Mouse (Mus musculus) v-Abl transformed pro-B cells (cell line): ENCODE data around the gene Ccdc50.

Source experiments
- in situ Hi-C, 2 experiments: fragments of 400-800 bp; cut with MboI; formaldehyde crosslinking; loops; one replicate each; pipeline ENCODE4 v1.15.1; 2025; ENCODE audit not compliant: unreplicated experiment in 2 of 2

Gene Ccdc50

GRCm38 (mm10) chr16:27391845-27392244 is 3.2 kb downstream of the Ccdc50 start:
- in situ Hi-C loops = no loop called here

DNA sequence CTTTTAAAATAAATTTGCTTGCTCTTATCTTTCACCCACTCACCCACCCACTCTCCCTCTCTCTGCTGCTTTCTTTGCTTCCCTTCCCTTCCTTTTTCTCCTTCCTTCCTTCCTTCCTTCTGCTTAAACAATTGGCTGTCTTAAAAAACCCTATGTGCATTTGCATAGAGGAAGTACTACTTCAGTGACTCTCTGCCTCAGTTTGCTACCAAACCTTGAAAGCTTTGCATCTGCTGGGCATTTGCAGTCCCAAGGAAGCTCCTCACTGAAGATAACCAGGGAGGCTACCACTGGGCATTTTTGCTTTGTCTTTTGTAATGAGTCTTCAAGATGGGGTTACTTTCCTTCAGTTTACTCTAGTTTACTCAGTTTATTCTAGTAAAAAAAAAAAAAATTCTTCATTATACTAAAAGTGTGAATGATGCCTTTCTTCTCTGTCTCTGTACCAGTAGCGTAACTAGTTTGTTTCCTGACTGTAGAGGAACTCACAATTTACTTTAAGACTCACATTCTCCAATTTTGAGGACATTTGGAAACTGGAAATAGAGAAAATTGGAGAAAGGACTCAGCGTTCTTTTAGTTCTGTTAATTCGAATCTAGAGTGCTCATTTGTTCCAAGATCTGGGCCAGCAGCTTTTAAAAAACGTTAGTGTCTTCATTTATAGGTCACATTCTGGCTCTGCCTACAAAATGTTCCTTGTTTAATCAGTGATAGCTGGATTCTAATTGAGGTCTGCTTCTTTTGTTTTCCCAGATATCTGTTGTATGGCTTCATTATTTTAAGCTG is 6.8 kb downstream of the Ccdc50 start:
- in situ Hi-C loops = no loop called here

DNA sequence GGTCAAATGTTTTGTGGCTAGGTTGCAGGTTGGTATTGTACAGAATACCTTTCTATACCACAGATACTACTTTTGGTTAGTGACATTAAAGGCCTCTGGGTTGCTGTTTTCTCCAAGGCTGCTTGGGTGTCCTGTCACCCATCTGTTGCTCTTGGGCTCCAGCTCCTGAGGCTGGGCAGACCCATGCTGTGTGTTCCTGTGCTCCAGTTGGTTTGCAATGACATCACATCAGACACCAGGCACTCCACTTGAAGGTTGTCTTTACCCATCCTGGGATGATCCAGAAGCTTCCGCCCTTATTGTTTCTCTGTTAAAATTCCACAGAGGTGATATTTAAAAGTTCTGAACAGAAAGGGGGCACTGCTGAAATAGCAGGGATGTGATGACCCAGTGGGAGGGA is 8.3 kb downstream of the Ccdc50 start:
- in situ Hi-C loops = no loop called here

- in situ Hi-C loops = no loop called here
Observed at GRCm38 (mm10) chr16:27399026-27399718, 10.5 kb downstream of the Ccdc50 start.

DNA sequence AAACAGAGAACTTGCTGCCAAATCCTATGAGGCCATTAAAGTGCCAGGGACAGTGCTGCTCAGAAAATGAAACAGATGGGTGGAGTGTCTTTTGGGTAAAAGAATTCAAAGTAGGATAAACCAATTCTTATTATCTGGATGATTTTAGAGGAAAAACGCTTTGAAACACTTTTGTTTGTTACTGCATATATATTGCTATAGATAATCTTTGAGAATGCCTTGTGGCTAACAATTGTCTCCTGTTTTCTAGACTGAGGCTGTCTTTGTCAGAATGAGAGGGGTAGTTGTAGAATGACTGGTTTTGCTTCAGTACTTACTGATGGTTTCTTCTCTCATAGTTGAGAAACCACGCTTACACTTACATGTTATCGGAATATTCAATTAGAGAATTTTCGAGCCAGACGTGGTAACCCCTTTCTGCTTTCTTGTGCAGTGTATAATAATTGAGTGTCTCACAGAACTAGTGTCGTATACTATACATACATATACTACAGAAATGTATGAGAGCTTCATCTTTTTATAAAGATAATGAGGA is 11.1 kb downstream of the Ccdc50 start:
- in situ Hi-C loops = no loop called here

- in situ Hi-C loops = no loop called here
Observed at GRCm38 (mm10) chr16:27401579-27401978, 12.9 kb downstream of the Ccdc50 start.

DNA sequence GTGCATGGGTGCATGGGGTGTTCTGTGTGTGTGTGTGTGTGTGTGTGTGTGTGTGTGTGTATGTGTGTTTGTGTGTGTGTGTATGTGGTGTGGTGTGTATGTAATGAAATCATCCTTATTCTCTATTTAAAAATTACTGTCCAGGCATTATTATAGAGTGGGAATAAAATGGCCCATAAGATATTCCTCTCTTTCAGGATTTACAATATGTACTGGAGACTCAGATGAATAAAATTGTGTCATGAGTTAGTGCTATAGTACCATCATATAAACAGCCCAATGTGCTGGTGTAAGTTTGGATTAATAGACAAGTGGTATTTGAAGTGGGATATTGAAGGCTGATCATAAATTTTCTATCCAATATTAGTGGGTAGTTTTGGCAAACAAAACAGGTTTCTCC is 15.4 kb downstream of the Ccdc50 start:
- in situ Hi-C loops = no loop called here

DNA sequence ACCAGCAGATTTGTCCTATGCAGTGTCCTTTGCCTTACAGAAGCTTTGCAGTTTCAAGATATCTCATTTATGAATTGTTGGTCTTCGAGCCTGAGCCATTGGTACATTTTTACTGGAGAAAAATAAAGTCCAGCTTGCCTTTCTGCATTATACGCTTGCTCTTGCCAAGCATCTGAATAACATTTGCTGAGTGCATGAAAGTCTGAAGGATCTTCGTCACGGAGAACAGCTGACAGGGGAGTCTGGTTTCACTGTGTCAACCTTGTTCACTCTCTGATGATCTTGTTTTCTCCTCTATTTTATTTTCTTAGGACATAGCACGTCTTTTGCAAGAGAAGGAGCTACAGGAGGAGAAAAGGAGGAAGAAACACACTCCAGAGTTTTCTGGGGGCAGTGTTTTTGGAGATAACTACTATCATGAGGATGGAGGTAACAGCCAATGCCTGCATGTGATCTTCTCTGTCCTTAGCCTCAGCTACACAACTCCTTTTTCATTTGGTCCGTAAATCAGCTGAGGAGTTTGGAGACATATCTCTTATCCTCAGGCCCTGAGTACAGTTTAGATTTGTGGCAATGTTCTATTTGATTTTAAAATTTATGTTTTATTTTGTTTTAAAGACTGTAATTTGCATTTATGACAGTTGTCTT is 28.4 kb downstream of the Ccdc50 start:
- in situ Hi-C loops = no loop called here

DNA sequence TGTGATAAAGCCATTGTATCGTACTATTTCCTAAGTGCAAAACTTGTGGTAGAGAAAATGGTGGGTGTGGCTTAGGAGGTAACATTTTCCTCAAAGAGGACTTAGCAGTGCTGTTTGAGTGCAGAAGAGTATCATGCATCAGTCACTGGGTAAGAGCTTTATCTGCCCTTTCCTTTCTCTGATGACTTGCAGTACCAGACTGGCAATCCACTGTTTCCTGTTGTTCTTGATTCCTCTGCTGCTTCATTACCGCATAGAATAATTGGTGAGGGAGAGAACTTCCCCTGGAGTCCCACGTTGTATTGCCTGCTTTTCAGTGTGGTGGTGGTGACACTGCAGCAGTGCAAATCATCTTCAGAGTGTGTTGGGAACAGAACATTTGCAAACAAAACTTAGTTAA is 29.0 kb downstream of the Ccdc50 start:
- in situ Hi-C loops = no loop called here

- in situ Hi-C loops = no loop called here
Observed at GRCm38 (mm10) chr16:27420982-27421381, 32.3 kb downstream of the Ccdc50 start.

DNA sequence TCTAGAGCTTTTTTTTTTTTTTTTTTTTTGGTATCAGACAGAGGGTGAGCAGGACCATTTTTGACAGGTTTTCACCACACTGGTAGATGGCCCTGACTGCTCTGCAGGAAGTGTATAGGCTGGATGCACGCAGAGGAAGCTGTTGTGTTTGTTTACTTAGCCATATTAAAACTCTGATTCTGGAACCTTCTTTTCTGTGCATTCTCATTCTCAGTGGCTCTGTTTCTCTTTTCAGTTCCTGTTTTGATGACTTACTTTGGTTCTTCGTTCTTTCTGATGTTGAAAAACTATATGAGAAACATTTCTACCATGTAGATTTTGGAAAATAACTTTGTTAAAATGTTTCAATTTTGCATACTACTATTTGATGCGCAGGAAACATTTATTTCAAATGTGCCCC is 46.4 kb downstream of the Ccdc50 start:
- in situ Hi-C loops = no loop called here

GRCm38 (mm10) chr16:27443941-27444340 is 55.3 kb downstream of the Ccdc50 start:
- in situ Hi-C loops = no loop called here

DNA sequence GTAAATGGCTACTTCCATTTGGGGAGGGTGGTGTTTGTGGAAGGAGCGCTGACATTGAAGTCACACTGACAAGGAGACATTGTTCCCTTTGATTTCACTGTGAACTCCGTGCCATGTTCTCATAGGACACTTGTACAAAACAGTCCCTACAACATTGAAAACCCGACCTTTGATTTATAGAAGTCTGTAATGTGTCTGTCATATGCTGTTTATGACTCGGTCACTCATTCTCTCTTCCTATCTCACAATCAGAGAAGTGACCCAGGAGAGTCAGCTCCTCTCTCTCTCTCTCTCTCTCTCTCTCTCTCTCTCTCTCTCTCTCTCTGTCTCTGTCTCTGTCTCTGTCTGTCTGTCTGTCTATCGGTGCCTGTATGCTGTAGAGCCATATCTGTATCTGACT is 60.7 kb downstream of the Ccdc50 start:
- in situ Hi-C loops = no loop called here

DNA sequence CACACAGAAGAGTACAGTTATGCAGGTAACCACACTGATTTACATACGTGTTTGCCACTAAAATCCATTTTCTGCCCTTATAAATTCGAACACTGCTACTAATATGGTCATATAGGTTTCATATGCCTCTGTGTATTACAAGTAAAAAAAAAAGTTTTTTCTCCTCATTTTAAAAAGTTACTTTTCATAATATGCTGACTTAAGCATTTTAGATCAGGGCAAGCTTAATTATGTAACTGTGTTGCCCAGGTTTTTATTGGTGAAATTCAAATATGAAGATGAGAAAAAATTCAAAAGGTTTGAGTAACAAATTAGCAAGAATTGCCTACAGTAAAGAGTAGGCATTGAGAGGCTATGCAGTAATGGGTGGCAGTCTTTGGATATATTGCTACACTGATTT is 62.0 kb downstream of the Ccdc50 start:
- in situ Hi-C loops = loop anchor here in 1 of 2 experiments (25.0 kb wide), 1 partner anchor 463 kb away; the partner anchor contains the start of gene Gmnc

GRCm38 (mm10) chr16:27453396-27453795 is 64.7 kb downstream of the Ccdc50 start:
- in situ Hi-C loops = loop anchor here in 1 of 2 experiments (25.0 kb wide), 1 partner anchor 466 kb away; the partner anchor contains the start of gene Gmnc

- in situ Hi-C loops = loop anchor here in 1 of 2 experiments (25.0 kb wide), 1 partner anchor 467 kb away; the partner anchor contains the start of gene Gmnc
Observed at GRCm38 (mm10) chr16:27453823-27454222, 65.2 kb downstream of the Ccdc50 start.

- in situ Hi-C loops = loop anchor here (5.0 to 25.0 kb wide), 4 partner anchors 315 to 1490 kb away; partner anchors contain the start of gene Gmnc (in 1 of the 2)
Observed at GRCm38 (mm10) chr16:27457273-27457672, 68.6 kb downstream of the Ccdc50 start.

- in situ Hi-C loops = loop anchor here in 1 of 2 experiments (25.0 kb wide), 1 partner anchor 481 kb away; the partner anchor contains the start of gene Gmnc
Observed at GRCm38 (mm10) chr16:27468731-27469130, 80.1 kb downstream of the Ccdc50 start.

DNA sequence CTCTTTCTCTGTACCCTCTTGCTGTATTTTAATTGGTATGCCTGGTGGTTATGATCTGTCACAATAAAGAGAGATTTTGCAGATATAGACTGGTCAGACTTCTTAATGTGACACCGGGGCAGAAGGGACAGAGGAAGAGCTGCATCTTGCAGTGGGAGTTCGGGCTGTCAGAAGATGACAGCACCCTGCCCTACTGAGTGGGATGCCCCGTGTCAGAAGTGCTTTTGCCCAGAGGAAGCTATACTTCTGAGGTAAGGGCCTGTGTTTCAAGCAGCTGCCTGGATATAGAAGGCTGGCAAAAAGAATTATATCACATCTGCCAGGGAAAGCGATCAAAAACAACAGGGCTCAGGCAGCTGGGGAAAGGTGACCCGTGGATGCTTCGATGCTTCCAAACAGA is 82.7 kb downstream of the Ccdc50 start:
- in situ Hi-C loops = loop anchor here in 1 of 2 experiments (5.0 to 25.0 kb wide), 2 partner anchors 484 to 1016 kb away; partner anchors contain the start of gene Gmnc

DNA sequence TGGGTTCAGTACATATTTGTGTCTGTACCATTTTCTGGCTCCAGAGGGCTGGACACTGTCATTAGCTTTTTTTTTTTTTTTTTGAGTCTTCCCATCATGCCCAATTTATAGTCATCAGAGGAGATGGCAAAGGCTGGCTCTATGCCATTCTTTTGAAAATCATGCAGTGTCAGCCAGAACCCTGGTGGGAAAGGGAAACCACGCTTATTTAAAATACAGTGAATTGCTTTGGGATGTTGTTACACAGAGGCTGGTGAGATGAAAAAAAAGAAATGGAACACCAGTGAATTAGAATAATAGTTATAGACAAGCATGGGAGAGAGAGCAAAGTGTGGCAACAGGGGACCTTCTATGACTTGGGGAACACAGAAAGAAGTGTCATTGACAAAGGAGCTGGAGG is 95.2 kb downstream of the Ccdc50 start:
- in situ Hi-C loops = loop anchor here in 1 of 2 experiments (25.0 kb wide), 1 partner anchor 1003 kb away; no protein-coding TSS in a partner anchor
